14 mouse cellular contexts compared by ENCODE assay signal in genomic region chr9:122410437-122411175, GRCm38 (mm10).
"Had no signal": no experiment of that assay in that cellular context is flagged by ENCODE, and none has a peak within 500 bp of the region (broad histone marks: within the 10 kb centered on the region; RNA-seq: fewer than 3 reads in every experiment).

No protein-coding gene starts in this region.

- DNase-seq: kidney, adult 18-20 months; kidney, adult 9 months; kidney, postnatal 14 days; kidney, postnatal 4 days; liver, embryonic 13.5 days; lung, adult 2 months; lung, postnatal 14 days; lung, postnatal 4 days; midbrain, embryonic 14.5 days; thymus, adult 18-20 months; thymus, postnatal 36 days had no signal

- H3K4me1 ChIP-seq: liver, embryonic 13.5 days had no signal

- H3K4me3 ChIP-seq: liver, embryonic 13.5 days had no signal

- H3K27ac ChIP-seq: liver, embryonic 13.5 days had no signal

- H3K4me2 ChIP-seq: liver, embryonic 13.5 days; midbrain, embryonic 11.5 days had no signal

- H3K36me3 ChIP-seq: liver, embryonic 13.5 days had no signal

- H3K27me3 ChIP-seq: liver, embryonic 13.5 days had no signal

- ATAC-seq: inflammation-experienced regulatory T-cells, adult 6 months; intestine, embryonic 16.5 days had no signal

- H3K9ac ChIP-seq: liver, embryonic 13.5 days had no signal

- H3K9me3 ChIP-seq: liver, embryonic 13.5 days had no signal
